Mouse (Mus musculus) erythroblast, adult 5-6 weeks (primary cell): Measurements from ENCODE around the gene Etv6. TPM values are rescaled to one million over a fixed set of nuclear protein-coding genes. Genes with fewer than 3 reads are reported as not detected.

ENCODE experiments used
- ATAC-seq: replicated peaks from 2 replicates; pipeline ENCODE4 v1.8.0; 2016; ENCODE audit warnings: moderate number of reproducible peaks, mild to moderate bottlenecking, moderate TSS enrichment, inconsistent platforms; ENCODE audit not compliant: poor library complexity, low FRiP score, severe bottlenecking
- total RNA-seq, 2 experiments: library from RNA; stranded (forward) in 1 of 2; stranded (reverse) in 1 of 2; fragments of 150-400 nt in 1 of 2; fragments of 200-764, 138-1000 nt in 1 of 2; gene quantifications; 2 replicates each; pipeline versions ENCODE4 v1.2.3 to v1.2.4; 2015 to 2017; ENCODE audit warnings: low replicate concordance in 2 of 2

Gene Etv6
- total RNA-seq, 2 experiments from 2014 or later: 11.1 to 16.7 TPM

DNA sequence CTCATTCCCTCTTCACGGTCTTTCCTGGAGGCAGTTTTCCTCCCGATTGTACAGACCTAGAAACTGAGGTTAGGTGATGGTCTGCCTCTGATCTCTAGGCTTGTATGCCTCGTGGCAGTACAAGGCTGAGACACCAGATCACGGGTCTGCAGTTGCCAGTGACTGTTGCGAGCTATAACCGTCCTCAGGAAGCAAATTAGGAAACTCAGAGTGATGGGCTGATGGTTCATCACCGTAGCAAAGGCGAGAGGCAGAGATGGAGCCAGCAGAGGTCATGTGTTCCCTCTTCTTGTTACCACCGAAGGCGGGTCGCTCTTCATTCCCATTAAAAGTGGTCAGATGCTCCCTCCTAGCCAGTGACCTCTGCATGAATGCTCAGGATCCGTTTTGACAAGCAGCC lies 6.4 kb downstream of the Etv6 start:
- no peak for ATAC-seq

DNA sequence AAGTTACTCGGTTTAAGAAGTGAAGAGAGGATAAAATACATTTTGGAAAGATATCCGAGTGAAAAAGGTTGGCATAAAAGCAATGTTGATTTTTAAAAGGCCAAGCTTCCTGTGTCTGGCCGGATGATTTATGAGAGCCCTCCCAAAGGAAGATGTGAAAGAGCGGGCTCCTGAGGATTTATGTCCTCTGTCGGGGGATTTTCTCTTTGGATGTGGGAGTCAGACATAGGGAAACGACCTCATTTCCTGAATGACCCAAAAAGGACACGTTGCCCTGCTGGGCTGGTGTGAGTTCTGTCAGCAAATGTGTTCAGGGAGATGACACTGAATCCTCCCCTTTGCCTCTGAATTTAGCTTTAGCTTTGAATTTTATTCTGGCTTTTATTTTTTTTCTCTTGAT lies 8.0 kb downstream of the Etv6 start:
- no peak for ATAC-seq

DNA sequence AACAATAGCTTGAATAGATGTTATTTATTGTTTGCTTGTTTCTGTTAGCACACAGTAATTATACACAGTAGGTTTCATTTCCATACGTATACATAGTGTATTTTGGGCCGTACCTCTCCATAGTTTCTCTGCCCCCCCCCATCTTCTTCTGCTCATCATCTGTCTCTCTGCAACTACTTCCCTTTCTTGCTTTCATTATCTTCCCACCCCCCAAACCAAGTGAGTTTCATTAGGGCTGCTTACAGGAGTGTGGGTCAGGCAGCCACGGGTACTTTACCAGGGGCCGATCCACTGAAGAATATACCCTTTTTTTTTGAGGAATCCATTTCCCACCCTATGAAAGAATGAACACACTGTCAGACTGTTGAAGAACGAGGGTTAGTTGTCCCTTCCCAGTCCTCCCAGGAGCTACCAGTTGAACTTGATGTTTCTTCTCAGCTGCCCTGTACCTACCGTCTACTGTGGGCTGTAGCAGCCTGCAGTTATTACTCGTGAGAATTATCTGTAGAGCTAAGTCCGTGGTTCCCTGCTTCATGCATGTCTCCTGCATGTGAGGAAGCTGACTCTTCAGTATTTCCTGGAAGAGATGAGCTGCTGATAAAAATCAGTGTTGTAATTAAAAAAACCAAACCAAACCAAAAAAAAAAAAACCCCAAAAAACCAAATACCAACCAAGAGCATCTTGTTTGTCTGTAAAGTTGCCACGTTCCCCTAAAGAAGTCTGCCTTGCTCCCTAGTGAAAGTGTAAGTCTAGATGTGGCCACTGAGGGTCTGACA lies 9.8 kb downstream of the Etv6 start:
- ATAC-seq: no peak

DNA sequence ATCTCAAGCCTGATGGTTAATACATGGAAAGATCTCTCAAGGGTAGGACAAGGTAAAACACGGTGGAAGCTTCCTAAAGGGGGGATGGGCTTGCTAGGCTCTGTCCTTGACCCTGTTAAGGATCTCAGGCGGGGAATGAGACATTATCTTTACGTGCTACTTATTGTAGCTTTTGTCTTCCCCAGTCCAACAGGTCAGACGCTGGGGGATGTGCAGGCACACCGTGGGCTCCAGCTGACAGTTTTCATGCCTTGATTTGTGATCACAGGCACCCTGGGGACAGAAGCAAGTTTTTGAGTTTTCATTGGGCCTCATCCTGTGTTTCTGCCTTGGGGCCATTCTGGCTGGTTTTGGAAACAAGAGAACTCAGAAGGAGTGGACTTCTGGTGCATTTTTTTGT lies 10.6 kb downstream of the Etv6 start:
- no peak for ATAC-seq

DNA sequence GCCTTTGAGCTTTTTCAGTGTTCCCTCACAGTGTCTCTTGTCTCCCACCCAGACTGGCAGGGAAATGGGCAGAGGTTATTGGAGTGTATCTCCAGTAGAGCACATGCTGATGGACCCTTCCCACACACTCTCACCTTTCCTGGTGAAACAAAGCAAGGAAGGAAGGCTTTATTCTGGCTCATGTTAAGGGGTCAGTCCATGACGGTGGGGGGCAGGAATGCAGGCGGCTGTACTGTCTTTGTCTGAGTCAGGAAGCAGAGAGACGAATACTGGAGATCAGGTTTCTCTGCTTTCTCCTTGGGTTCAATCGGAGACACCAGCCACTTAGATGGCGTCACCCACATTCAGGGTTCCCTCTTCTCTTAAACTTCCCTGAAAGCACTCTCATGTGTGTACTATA lies 11.7 kb downstream of the Etv6 start:
- ATAC-seq: no peak

DNA sequence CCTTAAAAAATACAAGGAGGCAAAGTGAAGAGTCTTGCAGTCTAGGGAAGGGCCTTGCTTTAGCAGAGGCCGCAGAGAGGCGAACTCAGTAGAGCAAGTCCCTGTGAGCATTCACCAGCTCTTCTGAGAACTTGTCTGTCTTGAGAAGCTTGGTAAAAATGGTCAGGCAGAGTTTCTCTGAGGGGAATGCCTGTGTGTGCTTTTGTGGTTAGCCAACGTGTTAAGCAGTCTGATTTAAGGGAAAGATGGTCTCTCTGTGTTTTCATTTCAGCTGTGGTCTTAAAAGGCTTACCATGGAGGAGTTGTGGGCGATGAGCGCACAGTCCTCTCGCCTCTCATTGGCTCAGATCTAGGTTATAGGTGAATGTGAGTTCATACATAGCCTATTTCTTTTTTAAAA lies 12.5 kb downstream of the Etv6 start:
- no peak for ATAC-seq

DNA sequence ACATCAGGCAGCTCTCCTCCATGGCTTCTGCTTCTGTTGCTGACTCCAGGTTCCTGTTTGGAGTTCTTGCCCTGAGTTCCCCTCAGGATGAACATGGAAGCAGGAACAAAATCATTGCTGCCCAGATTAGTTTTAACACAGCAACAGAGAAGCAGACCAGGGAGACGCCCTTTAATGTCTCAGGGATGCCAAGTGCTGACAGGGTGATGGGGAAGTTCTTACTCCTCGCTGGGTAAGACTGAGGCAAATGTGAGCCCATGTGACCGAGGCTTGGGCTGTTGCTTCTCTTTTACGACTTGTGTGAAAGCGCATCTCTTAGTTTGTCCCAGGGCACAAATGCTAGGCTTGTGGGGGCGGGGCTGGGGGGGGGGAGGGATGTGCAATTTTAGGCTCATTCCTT lies 13.5 kb downstream of the Etv6 start:
- no peak for ATAC-seq

DNA sequence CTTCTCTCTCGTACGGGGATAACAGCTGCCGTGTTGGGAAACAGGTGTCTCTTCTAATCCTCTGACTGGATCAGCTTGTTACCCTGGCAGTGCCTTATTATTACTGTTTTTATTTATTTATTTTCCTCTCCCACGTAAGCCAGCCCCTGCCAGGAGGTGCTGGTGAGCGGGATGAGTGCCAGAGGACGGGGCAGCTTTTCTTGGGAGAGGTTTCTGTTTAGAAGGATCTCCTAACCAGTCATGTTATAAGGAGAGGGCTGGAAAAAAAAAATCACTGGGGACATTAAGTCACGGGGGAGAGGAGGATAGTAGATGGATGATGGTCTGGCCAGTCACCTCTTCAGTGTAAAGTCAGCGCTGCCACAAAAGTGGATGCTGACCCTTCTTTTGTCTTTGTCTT lies 15.0 kb downstream of the Etv6 start:
- no peak for ATAC-seq

DNA sequence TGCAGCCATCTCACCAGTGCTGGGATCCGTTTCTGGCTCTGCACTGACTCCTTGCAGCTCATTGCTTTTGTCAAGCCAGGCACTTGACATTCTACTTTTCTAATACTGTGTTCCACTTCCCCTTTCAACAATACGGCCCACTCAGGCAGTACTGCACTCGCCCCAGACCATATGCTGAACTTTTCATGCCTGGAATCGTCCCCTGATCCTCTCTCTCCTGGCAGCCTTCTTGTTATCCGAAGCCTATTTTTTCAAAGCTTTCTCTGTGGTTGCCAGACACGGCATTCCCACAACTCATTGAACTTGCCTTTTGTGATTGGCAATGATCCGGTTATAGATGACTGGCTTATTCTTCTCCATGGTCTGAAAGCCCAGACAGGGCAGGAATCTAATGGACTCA lies 16.4 kb downstream of the Etv6 start:
- ATAC-seq: no peak

DNA sequence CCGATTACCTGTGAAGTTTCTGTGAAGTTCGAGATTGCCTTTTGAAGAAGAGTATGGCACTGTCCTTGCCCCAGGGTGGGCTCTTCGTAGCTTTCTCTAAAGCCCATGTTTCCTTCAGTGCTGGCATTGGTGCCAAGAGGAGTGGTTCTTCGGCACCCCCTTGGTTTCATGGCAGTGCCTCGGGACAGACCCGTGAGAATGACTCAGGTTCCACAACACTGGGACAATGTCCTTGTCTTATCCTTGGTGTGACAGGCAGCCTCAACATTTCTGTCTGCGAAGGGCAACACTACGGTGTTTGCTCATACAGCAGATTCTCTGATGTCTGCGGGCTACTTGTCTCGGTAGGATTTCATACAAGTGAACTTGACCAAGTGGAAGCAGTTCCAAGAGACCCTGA lies 17.6 kb downstream of the Etv6 start:
- ATAC-seq: no peak

DNA sequence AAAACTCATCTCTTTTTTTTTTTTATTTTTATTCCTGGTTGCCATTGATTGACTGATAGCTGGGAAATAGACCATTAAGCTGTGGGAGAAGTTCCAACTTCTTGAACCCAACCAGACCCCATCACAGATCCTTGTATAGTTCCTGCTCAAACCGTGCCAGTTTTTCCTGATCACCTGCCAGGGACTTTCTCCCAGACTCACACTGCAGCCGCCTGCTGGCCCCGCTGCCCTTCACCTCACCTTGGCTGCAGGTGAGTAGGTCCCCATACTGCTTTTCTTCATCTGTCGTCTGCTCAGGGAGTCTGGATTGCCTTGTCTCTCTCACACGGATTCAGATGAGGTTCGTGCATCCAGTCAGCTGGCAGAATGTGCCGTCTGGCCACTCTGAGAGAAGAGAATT lies 18.1 kb downstream of the Etv6 start:
- ATAC-seq: no peak

DNA sequence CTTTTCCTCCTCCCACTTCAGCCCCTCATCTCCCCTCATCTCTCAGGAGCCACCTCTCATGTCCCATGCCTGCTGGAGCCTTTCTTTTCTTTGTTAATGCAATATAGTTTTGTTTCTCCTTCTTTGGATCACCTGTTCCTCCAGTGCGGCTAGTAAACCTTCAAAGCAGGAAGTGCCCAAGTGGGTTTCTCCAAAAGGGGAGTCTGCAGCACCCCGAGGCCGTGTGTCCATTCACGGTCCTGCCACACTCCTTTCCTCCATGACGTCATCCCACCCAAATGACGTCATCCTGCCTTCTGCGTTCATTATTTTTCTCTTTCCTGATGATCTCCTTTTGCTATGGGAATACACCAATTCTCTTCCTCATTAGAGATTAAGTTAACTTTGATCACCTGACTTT lies 20.1 kb downstream of the Etv6 start:
- ATAC-seq: no peak

DNA sequence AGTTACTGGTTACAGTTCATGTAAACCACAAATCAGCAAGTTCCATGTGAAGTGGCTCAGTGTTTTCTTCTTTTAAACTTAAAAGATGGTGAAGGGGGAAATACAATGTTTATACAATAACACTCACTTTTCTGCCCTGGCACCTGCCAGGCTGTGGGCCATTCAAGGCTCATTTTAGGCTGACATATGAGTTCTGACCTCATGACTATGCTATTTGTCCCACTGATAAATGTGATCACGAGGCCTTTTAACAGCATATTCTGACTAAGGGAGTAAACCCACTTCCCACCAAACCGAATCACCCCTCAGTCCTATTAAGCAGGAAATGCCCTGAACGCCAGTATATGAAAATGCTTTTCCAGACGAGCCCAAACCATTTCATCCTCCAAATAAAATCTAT lies 23.0 kb downstream of the Etv6 start:
- ATAC-seq: no peak

DNA sequence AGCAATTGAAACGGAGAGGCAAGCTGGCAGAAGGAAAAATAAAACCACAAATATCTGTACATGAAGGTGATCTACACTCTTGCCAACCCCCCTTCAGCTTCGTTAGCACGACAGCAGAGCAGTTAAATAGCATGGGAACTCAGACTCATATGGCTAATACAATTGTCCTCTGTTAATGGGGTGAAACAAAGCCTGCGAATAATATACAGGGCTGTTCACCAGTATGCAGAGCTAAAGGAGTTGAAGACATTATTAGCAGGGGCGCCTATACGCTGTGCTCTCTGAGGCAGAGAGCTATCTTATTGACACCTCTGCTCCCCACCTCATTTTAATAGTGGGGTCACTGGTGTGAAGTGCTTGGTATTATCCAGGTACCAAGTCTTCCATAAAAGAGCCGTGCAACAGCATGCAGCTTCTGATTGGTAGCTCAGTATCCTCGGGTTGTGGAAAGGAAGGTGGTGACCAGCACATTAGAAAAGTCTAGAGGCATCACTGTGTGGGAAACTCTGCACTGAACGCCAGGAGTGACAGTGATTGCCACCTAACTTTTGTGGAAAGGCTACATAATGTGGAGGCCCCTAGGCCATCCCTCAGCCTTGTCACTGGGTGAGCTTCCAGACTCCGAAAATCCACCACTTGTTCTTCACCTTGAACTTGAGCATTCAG lies 23.5 kb downstream of the Etv6 start:
- no peak for ATAC-seq

DNA sequence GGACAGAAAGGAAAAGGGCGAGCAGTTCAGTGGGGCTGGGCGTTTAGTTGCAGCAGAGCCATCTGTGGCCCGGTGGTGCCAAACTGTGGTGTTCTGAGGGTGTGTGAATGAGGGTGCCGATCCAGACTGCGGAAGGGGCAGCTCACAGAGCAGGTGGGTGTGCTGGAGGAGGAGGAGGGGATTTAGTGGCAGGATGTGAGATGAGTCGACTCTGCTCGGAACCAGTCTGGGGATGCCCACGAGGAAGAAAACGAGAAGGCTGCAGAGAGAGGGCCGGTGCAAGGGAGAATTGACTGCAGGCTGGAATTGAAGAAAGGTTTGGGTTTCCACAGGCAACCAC lies 24.0 kb downstream of the Etv6 start:
- no peak for ATAC-seq

DNA sequence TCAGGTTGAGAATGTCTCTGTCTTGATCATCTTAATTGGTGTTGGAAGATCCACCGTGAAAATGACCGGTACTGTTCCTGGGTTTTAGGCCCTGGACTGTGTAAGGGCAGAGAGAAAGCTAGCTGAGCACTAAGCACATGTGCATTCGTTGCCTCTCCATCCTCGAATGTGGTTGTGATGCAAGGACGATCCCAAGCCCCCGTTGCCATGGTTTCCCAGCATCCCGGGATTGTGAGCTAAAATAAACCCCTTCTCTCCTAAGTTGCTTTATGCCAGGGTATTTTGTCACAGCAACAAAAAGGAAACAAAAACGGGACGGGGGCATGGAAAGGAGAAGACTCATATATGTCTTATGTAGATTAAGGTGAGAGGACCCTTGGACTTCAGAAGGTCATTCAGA lies 24.5 kb downstream of the Etv6 start:
- ATAC-seq: no peak

DNA sequence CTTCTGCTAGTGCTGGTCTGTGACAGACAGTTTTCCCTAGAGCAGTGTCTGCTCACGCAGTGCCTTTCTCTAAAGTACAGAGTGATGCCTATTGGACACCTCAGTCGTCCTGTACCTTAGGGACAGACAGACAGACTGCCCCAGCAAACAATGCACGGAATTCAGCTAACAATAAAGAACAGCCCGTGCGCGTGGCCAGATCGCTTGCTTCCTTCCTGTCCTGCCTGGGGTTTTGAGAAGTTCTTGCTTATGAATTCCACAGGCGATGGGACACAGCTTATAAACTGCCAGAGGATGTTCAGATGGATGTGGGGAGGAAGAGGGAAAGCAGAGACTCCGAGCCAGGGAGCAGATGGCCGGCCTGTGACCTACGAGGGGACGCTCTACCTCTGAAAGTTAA lies 25.3 kb downstream of the Etv6 start:
- no peak for ATAC-seq

DNA sequence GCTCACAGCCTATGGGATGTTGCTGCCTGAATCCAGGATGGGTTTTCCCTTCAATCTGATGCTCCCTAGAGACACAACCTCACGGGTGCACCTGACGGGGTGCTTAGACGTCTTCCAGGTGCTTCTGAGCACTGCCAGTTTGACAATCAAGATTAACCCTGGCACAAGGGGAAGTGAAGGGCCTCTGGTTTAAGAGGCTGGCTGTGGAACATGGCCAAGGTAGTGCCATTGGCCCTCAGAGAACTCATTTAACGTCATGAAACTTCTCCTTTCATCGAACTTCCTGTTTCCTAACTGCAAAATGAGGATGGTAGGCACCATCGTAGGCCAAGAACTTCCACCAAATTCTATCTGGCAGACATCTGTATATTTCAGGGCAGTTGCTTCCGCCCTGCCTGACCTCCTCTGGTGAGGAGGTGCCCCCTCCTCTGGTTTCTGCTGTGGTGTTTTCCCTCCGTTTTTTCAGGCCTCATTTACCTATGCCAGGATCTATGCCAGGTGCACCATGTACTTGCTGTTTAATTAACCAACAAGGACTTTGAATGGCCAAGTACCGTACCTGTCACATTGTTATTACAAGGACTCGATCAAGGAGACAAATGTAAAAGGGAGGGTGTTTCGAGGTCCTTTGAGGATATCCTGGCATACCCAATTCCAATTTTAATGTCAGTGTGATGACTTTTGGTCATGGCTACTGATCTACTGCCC lies 29.7 kb downstream of the Etv6 start:
- ATAC-seq: no peak

DNA sequence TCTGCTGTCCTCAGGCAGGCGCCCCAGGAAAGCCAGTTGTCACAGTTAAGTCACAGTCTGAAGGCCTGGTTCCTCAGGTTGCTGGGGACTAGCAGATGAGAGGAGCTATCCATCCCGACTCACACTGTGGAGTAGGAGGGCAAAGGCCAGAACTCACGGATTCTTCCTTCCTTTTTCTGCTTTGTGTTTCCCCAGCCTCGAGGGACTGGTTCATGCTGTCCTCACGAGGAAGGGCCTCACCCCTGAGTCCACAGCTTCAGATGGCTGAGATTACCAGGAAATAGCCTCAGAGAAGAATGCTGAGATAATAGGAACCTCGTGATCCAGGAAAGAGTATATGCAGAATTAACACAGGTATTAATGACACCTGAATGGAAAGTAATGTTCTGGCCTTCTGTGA lies 30.6 kb downstream of the Etv6 start:
- ATAC-seq: no peak

DNA sequence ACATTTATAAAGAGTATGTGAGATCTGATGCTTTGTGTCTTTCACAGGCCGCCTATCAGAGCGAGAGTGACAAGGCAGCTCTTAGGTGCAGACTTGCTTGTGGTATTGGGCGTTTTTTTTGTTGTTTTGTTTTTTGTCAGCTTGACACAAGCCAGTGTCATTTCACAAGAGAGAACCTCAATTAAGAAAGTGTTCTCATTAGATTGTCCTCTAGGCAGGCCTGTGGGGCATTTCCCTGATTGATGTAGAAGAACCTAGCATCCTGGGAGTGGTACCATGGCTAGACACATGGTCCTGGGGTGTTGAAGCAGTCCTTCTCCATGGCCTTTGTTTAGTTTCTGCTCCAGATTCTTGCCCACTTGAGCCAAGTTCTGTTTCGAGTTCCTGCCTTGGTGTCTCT lies 31.5 kb downstream of the Etv6 start:
- no peak for ATAC-seq

DNA sequence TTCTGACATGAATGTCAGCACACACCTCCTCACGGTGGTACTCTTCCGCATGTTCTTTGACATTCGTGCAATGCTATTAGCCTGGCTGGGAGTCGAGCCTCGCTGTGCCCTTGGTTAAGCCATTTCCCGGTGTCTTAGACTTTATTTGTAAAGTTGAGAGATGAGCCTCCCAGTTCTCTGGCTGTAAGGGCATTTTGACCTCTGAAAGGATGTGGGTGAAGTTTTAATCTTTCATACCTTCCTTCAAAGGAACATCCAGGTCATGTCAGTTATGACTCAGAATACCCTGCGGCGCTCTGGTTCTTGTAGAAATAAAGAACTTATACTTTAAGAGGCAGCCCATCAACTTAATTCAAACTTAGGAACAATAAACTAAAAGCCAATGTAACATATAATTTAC lies 32.0 kb downstream of the Etv6 start:
- ATAC-seq: no peak
